Mouse (Mus musculus): ENCODE measurements around the gene Adamts4.

The Adamts4 gene

DNA sequence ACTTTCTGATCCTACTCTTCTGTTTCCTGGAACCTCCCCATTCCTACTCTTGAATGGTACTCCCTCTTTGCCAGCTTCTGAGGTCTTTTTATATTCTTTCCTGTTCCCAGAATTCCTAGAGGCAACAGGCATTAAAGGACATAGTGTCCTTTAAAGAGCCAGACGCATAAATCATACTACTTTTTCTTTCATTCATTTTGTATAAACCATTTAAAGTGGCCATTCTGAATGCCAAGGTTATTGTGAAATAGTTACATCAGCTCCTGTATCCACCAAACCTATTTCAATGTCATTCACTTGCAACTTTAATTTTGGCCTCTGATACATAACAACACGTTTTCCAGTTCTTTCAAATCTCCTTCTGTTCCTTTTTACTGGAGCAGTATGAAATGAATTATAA lies 59.1 kb downstream of the Adamts4 start:
- DNase-seq (ENCODE audit: low spot score in 2 of 2): no peak

Data from natural killer cell, adult 2 months (primary cell).